Mouse (Mus musculus) erythroblast, embryonic 14.5 days (primary cell): Measurements from ENCODE around the gene Hoxb7.

ENCODE experiments used
- GATA1 ChIP-seq: IDR thresholded peaks from 2 replicates; pipeline ENCODE4 v1.6.1; 2012; ENCODE audit warnings: low read length, inconsistent platforms, mixed read lengths
- TAL1 ChIP-seq: IDR thresholded peaks from 3 replicates; pipeline ENCODE4 v1.6.1; 2012; ENCODE audit warnings: low read length, inconsistent platforms, mixed read lengths

- TF ChIP-seq GATA1 (no peak), TAL1 (no peak)
Observed at GRCm38 (mm10) chr11:96250901-96251300, 35.5 kb upstream of the Hoxb7 start.
